Mouse (Mus musculus) liver, embryonic 12.5 days (tissue): ENCODE results near the gene Ppm1l. TPM values are rescaled to one million over a fixed set of nuclear protein-coding genes. Genes with fewer than 3 reads are reported as not detected.

Experiments used
- ATAC-seq: fragments of 200-750 bp; cut with Nextera tagmentation; 2 replicates; pipeline ENCODE4 v1.8.0; 2017; ENCODE audit warnings: moderate number of reproducible peaks, mild to moderate bottlenecking, moderate library complexity
- H3K27ac ChIP-seq: fragments of 300-500 bp; sonication (generic); 2 replicates; pipeline ENCODE4 v1.5.1; 2016; ENCODE audit warnings: mild to moderate bottlenecking
- H3K27me3 ChIP-seq: fragments of 300-500 bp; sonication (generic); replicated peaks from 2 replicates; pipeline ENCODE4 v1.6.1; 2016; ENCODE audit warnings: mild to moderate bottlenecking, moderate library complexity
- H3K36me3 ChIP-seq: fragments of 300-500 bp; sonication (generic); 2 replicates; pipeline ENCODE4 v1.6.1; 2016; ENCODE audit warnings: mild to moderate bottlenecking, moderate library complexity
- H3K4me1 ChIP-seq: fragments of 300-500 bp; sonication (generic); 2 replicates; pipeline ENCODE4 v1.6.1; 2016
- H3K4me2 ChIP-seq: fragments of 300-500 bp; sonication (generic); 2 replicates; pipeline ENCODE4 v1.6.1; 2016; ENCODE audit warnings: mild to moderate bottlenecking, moderate library complexity
- H3K4me3 ChIP-seq: fragments of 300-500 bp; sonication (generic); 2 replicates; pipeline ENCODE4 v1.5.1; 2016; ENCODE audit warnings: mild to moderate bottlenecking, moderate library complexity
- H3K9ac ChIP-seq: fragments of 300-500 bp; sonication (generic); 2 replicates; pipeline ENCODE4 v1.6.1; 2016; ENCODE audit warnings: mild to moderate bottlenecking, moderate library complexity
- H3K9me3 ChIP-seq: fragments of 300-500 bp; sonication (generic); replicated peaks from 2 replicates; pipeline ENCODE4 v1.6.1; 2016; ENCODE audit warnings: mild to moderate bottlenecking, moderate library complexity
- WGBS: fragments of 180-500 bp; shearing (Covaris S2); methylation state at CpG from one replicate; pipeline ENCODE4 v1.1.7; 2016; ENCODE audit not compliant: insufficient replicate concordance; 5-methylcytosine and 5-hydroxymethylcytosine counted together
- polyA plus RNA-seq: library from polyadenylated mRNA; unstranded; fragments of >200 nt; fragmentation: Nextera tagmentation; extraction: Ambion mirVana; gene quantifications from 2 replicates; pipeline ENCODE4 v1.2.1, GENCODE M21; 2016

Gene Ppm1l
- polyA plus RNA-seq, 1 experiment from 2014 or later, result 7.2 TPM

GRCm38 (mm10) chr3:69515730-69516350, 199.2 kb downstream of the Ppm1l start:
- 84% methylated on average over 13 of the region's 13 CpGs for WGBS
- no peak overlapping the region for H3K9ac ChIP-seq
- H3K27ac ChIP-seq, result no peak overlapping the region
- H3K4me1 ChIP-seq, result no peaks in the 10 kb centered on the region
- no peak overlapping the region for H3K4me2 ChIP-seq
- H3K9me3 ChIP-seq, result no peaks in the 10 kb centered on the region
- ATAC-seq, result no peak
- 0 out of 2 replicates have a peak, but pooled peaks cover 3% of the 10 kb centered on the region for H3K36me3 ChIP-seq
- H3K27me3 ChIP-seq, result no peaks in the 10 kb centered on the region
- H3K4me3 ChIP-seq, result no peak overlapping the region

GRCm38 (mm10) chr3:69519188-69519587, 202.5 kb downstream of the Ppm1l start:
- 80% methylated on average over 9 of the region's 9 CpGs for WGBS
- no peak overlapping the region for H3K4me3 ChIP-seq

GRCm38 (mm10) chr3:69519789-69520558, 203.3 kb downstream of the Ppm1l start:
- no peak for ATAC-seq
- Histone ChIP-seq H3K4me3 (no peak overlapping the region), H3K9ac (no peak overlapping the region), H3K36me3 (peaks cover 8% of the 10 kb centered on the region; the same call in 1 of the 2 replicates), H3K9me3 (no peaks in the 10 kb centered on the region), H3K4me2 (no peak overlapping the region), H3K4me1 (no peaks in the 10 kb centered on the region), H3K27ac (no peak overlapping the region), H3K27me3 (no peaks in the 10 kb centered on the region)
- WGBS, result 85% methylated on average over 21 of the region's 21 CpGs

More at GRCm38 (mm10) chr3:69519188-69519587, 202.5 kb downstream of the Ppm1l start:
- H3K4me2 ChIP-seq, result no peak overlapping the region
- no peaks in the 10 kb centered on the region for H3K27me3 ChIP-seq
- no peak overlapping the region for H3K9ac ChIP-seq
- no peaks in the 10 kb centered on the region for H3K9me3 ChIP-seq
- H3K36me3 ChIP-seq, result peaks cover 8% of the 10 kb centered on the region; the same call in 1 of the 2 replicates
- no peak for ATAC-seq
- no peaks in the 10 kb centered on the region for H3K4me1 ChIP-seq
- H3K27ac ChIP-seq, result no peak overlapping the region

- peaks cover 8% of the 10 kb centered on the region; the same call in 1 of the 2 replicates for H3K36me3 ChIP-seq
- ATAC-seq, result no peak
- no peak overlapping the region for H3K4me3 ChIP-seq
- H3K27me3 ChIP-seq, result no peaks in the 10 kb centered on the region
- no peak overlapping the region for H3K27ac ChIP-seq
- H3K9me3 ChIP-seq, result no peaks in the 10 kb centered on the region
- H3K4me2 ChIP-seq, result no peak overlapping the region
- H3K4me1 ChIP-seq, result no peaks in the 10 kb centered on the region
- no peak overlapping the region for H3K9ac ChIP-seq
- 75% methylated on average over 3 of the region's 3 CpGs for WGBS
These were observed 205.6 kb downstream of the Ppm1l start for GRCm38 (mm10) chr3:69522270-69522669.

GRCm38 (mm10) chr3:69524356-69525071, 207.9 kb downstream of the Ppm1l start:
- Histone ChIP-seq H3K4me3 (no peak overlapping the region), H3K36me3 (peaks cover 8% of the 10 kb centered on the region; the same call in 1 of the 2 replicates), H3K9ac (no peak overlapping the region), H3K27ac (no peak overlapping the region), H3K4me1 (no peaks in the 10 kb centered on the region), H3K4me2 (no peak overlapping the region), H3K27me3 (no peaks in the 10 kb centered on the region), H3K9me3 (no peaks in the 10 kb centered on the region)
- 60% methylated on average over 8 of the region's 8 CpGs for WGBS
- ATAC-seq, result no peak

- H3K4me1 ChIP-seq, result no peaks in the 10 kb centered on the region
- H3K36me3 ChIP-seq, result peaks cover 8% of the 10 kb centered on the region; the same call in 1 of the 2 replicates
- no peak overlapping the region for H3K4me3 ChIP-seq
- WGBS, result 67% methylated on average over 8 of the region's 8 CpGs
- no peak overlapping the region for H3K9ac ChIP-seq
- H3K9me3 ChIP-seq, result no peaks in the 10 kb centered on the region
- no peak overlapping the region for H3K4me2 ChIP-seq
- no peaks in the 10 kb centered on the region for H3K27me3 ChIP-seq
- no peak for ATAC-seq
- H3K27ac ChIP-seq, result no peak overlapping the region
These were observed 208.4 kb downstream of the Ppm1l start for GRCm38 (mm10) chr3:69525072-69525529.

GRCm38 (mm10) chr3:69527384-69527783, 210.7 kb downstream of the Ppm1l start:
- Histone ChIP-seq H3K36me3 (peaks cover 2% of the 10 kb centered on the region; the same call in 1 of the 2 replicates), H3K4me3 (no peak overlapping the region), H3K4me1 (no peaks in the 10 kb centered on the region), H3K9me3 (no peaks in the 10 kb centered on the region), H3K27ac (no peak overlapping the region), H3K27me3 (no peaks in the 10 kb centered on the region), H3K4me2 (no peak overlapping the region), H3K9ac (no peak overlapping the region)
- 80% methylated on average over 1 of the region's 1 CpGs for WGBS
- no peak for ATAC-seq

GRCm38 (mm10) chr3:69529576-69529975, 212.9 kb downstream of the Ppm1l start:
- H3K27ac ChIP-seq, result no peak overlapping the region
- H3K36me3 ChIP-seq, result no peaks in the 10 kb centered on the region
- no peak overlapping the region for H3K4me2 ChIP-seq
- no peaks in the 10 kb centered on the region for H3K27me3 ChIP-seq
- no peak for ATAC-seq
- 66% methylated on average over 7 of the region's 7 CpGs for WGBS
- no peaks in the 10 kb centered on the region for H3K4me1 ChIP-seq
- no peak overlapping the region for H3K4me3 ChIP-seq
- no peaks in the 10 kb centered on the region for H3K9me3 ChIP-seq
- H3K9ac ChIP-seq, result no peak overlapping the region

- no peaks in the 10 kb centered on the region for H3K27me3 ChIP-seq
These were observed 214.8 kb downstream of the Ppm1l start for GRCm38 (mm10) chr3:69531511-69531910.

GRCm38 (mm10) chr3:69532687-69533086, 216.0 kb downstream of the Ppm1l start:
- H3K9ac ChIP-seq, result no peak overlapping the region
- no peak overlapping the region for H3K4me3 ChIP-seq
- no peak overlapping the region for H3K4me2 ChIP-seq
- no peaks in the 10 kb centered on the region for H3K27me3 ChIP-seq
- no peak overlapping the region for H3K27ac ChIP-seq
- no peaks in the 10 kb centered on the region for H3K9me3 ChIP-seq
- no peaks in the 10 kb centered on the region for H3K36me3 ChIP-seq
- 79% methylated on average over 4 of the region's 4 CpGs for WGBS
- no peak for ATAC-seq
- H3K4me1 ChIP-seq, result no peaks in the 10 kb centered on the region

More at GRCm38 (mm10) chr3:69531511-69531910, 214.8 kb downstream of the Ppm1l start:
- H3K27ac ChIP-seq, result no peak overlapping the region
- no peak for ATAC-seq
- H3K4me1 ChIP-seq, result no peaks in the 10 kb centered on the region
- WGBS, result 76% methylated on average over 9 of the region's 9 CpGs
- no peaks in the 10 kb centered on the region for H3K36me3 ChIP-seq
- no peaks in the 10 kb centered on the region for H3K9me3 ChIP-seq
- no peak overlapping the region for H3K4me2 ChIP-seq
- H3K9ac ChIP-seq, result no peak overlapping the region
- no peak overlapping the region for H3K4me3 ChIP-seq

GRCm38 (mm10) chr3:69535486-69535885, 218.8 kb downstream of the Ppm1l start:
- Histone ChIP-seq H3K9ac (no peak overlapping the region), H3K27me3 (no peaks in the 10 kb centered on the region), H3K4me2 (no peak overlapping the region), H3K36me3 (no peaks in the 10 kb centered on the region), H3K4me1 (no peaks in the 10 kb centered on the region), H3K9me3 (no peaks in the 10 kb centered on the region), H3K4me3 (no peak overlapping the region), H3K27ac (no peak overlapping the region)
- 90% methylated on average over 10 of the region's 10 CpGs for WGBS
- no peak for ATAC-seq
